Mouse (Mus musculus): Measurements from ENCODE around the gene Clmp.
A peak's percentile ranks its signal among the peaks of the same experiment; 100 is the strongest.

Clmp gene

DNA sequence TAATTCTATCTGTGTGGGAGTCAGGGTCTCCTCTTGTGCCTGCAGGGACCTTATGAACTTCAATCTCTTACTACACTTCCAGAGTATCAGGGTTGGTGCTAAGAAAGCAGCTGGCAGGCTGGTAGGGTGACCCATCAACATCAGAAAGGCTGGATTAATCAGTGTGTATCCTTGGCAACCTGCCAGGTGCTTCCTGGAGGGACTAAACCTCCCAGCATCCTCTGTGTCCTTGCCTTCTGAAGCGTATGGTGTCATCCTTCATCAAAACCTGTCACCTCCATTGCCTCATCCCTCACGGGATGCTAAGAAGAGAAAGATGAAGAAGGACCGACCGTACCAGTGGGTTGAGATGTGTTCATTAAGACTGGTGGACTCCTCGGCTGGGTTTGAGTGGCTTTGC is 8.0 kb downstream of the Clmp start:
- no peak for DNase-seq

GRCm38 (mm10) chr9:40694284-40694683 is 8.5 kb downstream of the Clmp start:
- DNase-seq = no peak

DNA sequence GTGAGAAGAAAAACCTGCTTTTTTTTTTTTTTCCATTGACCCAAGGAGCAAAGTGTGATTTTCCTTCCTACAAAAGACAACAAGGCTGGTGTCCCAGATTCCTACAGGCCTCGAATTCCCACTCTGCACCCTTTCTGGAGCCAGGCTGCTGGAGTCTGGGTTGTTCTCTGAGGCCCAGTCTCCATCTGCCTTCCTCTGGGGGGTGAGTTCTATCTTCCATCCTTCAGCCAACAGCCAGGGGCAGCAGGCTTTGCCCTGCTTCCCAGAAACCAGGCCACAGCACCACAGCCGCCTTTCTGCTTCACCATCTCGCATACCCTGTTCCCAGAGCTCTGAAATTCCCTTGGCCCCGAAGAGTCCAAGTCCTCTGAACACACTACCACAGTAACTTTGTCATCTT is 10.3 kb downstream of the Clmp start:
- no peak for DNase-seq

- no peak for DNase-seq
Observed at GRCm38 (mm10) chr9:40699194-40699593, 13.4 kb downstream of the Clmp start.

DNA sequence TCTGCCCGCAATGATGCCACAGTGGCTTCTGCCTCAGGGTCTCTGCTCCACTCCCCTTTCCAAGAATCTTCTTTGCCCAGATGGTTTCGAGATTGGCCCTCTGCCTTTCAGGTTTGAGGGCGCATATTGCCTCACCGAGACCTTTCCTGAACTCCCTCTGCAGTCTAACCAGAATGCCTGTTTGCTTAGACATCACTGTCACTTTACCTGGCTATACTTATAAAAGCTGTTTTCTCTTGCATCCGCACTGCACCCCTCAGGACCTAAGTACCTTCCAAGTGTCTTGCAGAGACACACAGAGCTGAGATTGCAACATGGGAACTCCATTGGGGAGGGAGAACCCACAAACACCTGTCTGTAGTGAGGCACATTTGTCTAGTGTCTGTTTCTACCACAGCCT is 14.5 kb downstream of the Clmp start:
- DNase-seq = no peak

DNA sequence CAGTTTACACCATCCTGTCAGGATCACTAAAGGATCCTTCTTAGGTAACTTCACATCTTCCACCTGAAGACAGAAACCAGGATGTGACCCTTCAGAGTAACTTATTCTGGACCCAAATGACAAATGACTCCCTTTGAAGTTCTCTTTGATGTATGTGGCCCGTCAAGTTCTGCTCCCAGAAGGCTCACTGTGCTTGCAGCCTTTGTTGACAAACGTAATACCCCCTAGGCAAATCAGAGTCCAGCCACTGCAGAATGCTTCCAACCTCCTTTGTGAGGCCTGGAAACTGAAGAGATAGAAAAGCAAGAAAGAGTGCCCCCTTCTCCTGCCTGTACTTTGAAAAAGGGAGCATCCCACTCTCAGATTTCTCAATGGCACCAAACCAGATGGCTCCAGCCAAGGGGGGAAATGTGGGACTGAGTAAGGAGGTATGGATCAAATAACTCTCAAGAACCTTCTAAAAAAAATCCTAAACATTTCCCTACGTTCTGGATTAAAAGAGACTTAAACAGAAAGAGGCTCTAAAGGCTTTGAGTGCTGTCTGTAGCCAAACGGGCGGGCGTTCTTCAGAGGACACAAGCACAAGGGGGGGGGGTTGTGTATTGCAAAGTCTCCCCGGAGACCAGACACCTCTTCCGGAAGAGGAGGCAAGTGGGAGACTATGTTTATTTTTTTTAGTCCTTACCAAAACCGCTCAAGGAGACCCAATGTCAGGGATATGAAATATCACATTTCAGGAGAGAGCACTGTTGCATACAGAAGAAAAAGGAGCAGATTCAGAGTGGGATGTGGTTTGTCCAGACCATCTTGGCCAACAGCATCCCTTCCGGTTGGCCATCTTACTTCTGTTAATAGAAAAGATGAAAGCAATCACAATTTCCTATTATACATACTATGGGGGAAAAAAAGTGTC is 18.9 kb downstream of the Clmp start:
- DNase-seq = no peak

- no peak for DNase-seq
Observed at GRCm38 (mm10) chr9:40708448-40709140, 22.8 kb downstream of the Clmp start.

GRCm38 (mm10) chr9:40709141-40709537 is 23.4 kb downstream of the Clmp start:
- no peak for DNase-seq

DNA sequence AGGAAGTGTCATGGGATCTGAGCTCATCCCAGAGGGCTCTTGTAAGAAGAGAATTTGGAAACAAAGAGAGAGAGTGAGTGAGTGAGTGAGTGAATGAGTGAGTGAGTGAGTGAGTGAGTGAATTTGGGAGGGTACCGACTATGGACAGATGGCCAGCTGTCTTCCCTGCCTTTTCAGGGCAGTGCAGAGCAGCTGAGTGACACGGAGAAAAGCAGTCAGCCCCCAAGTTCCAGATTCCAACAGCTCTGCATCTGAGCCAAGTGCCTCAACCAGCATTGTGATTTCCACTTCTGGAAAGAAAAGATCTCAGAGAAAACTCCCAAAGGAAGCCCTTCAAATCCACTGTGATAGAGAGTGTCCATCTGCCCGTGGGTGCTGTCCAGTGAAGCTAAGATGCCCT is 23.8 kb downstream of the Clmp start:
- no peak for DNase-seq

DNA sequence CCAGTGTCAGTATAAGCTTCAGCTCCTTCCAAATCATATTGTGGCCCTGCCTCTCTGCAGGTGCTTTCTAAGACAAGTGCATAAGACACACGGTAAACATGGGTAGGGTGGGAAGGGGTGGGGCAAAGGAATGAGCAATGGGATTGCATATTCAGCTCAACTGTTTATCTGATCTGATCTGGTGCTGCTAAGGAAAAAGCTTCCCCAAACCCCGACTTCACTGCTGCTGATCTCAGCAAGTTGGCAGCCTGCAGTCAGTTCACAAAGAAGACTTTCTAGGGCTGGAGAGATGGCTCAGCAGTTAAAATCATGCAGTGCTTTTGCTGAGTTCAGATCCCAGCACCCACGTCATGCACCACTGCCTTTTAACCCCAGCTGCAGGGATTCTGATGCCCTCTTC is 24.2 kb downstream of the Clmp start:
- no peak for DNase-seq

DNA sequence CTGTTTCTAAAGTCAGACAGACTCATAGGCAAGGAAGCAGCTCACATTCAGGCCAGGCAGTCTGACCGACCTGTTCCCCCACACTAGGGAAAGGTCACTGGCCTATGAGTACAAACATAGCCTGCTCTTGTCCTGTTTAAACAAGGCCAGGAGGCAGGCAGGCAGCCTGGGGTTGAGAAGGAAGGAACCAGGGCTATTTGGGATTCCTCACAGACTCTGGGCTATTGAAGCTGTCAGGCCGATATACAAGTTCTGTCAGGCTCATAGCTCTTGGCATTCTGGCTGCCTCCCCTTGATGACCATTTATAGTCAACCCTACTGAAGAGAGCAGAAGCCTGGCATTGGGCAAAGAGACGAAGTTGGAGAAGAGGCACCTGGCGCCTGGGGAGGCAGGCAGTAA is 25.9 kb downstream of the Clmp start:
- DNase-seq = no peak

DNA sequence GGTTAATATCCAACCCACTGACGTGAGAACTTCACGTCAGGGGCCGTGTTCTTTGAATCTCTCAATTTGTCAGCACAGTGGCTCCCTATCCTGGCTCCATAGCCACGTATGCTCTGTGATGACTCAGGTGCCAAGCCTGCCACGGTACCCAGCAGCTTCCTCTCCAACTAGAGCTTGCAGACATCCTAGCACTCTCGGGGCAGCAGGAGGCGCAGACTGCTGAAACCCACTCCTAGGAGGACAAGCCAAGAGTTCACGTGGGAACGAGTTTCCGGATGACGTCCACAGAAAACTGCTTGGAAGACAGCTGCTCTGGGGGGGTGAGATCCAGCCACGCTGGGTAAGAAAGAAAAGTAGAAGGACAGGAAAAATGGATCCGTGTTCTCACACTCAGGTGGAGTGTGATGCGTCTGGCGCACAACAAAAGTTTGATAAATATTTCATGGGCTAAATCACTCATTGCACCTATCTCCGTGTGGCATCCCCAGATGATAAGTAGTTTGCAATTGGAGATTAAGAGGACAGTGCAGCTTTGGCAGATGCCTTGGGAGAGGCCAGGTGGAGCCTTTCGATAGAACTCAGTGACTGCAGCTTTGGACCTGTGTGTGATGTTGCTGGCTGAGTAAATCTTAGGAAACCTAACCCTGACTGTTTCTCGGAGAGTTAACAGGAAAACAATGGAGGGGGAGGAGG is 31.6 kb downstream of the Clmp start:
- DNase-seq = no peak

GRCm38 (mm10) chr9:40717875-40718185 is 32.1 kb downstream of the Clmp start:
- no peak for DNase-seq

- DNase-seq = no peak
Observed at GRCm38 (mm10) chr9:40720881-40721280, 35.1 kb downstream of the Clmp start.

- DNase-seq = no peak
Observed at GRCm38 (mm10) chr9:40723311-40723772, 37.6 kb downstream of the Clmp start.

- no peak for DNase-seq
Observed at GRCm38 (mm10) chr9:40724978-40725377, 39.2 kb downstream of the Clmp start.

- no peak for DNase-seq
Observed at GRCm38 (mm10) chr9:40727140-40727823, 41.5 kb downstream of the Clmp start.

DNA sequence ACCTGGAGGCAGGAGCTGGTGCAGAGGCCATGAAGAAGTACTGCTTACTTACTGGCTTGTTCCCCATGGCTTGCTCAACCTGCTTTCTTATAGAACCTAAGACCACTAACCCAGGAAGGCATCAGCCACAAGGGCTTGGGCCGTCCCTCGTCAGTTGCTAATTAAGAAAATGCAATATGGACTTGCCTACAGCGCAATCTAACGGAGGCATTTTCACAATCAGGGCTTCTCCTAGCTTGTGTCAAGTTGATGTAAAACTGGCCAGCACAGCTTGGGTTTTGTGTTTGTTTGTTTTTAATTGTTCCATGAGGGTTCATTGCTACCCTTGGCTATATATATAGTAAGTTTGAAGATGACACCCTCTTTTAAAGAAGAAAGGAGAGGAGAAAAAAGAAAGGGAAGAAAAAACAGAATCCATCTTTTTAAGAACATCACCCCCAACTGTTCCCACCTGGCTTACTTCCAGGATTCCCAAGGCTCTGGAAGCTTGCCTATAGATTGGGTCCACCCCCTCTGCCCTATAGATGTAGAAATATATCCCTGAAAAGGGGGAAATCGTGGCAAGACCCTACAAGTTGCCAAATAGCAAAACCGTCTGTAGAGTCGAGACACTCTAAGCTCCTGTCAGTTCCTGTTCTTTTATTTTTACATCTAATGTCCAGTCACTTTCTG is 42.2 kb downstream of the Clmp start:
- no peak for DNase-seq

DNA sequence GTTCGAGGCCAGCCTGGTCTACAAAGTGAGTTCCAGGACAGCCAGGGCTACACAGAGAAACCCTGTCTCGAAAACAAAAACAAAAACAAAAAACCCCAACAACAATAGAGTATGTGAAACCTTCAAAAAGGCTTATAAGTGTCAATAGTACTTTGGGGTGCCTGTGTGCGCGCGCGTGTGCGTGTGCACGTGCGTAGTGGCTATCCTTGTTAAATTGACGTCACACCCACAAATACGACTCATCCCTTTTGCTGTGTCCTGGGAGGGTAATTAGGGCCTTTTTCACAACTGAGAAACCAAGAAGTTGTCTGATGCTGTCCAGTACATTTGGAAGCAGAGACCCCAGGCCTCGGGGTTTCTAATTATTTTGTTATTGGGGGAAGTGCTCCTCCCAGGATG is 44.5 kb downstream of the Clmp start:
- no peak for DNase-seq

- DNase-seq = peak; percentile 47 to 49
Observed at GRCm38 (mm10) chr9:40730701-40731590, 45.2 kb downstream of the Clmp start.

GRCm38 (mm10) chr9:40731591-40732048 is 45.9 kb downstream of the Clmp start:
- DNase-seq = no peak

Data from B cell, adult 2 months (primary cell).